Mouse (Mus musculus): ENCODE data around the gene Exosc8. TPM values are rescaled to one million over a fixed set of nuclear protein-coding genes. Genes with fewer than 3 reads are reported as not detected.
"Not testable (repeated sequence)": the region's sequence is repeated elsewhere in the genome, so short reads cannot be mapped to it uniquely, and the experiment has no call there.

Exosc8 gene
- polyA plus RNA-seq (2016; fragmentation: Nextera tagmentation; extraction: Ambion mirVana), result 89.6 and 89.8 TPM in 2 replicates

- no peaks in the 10 kb centered on the region for H3K27me3 ChIP-seq
- peaks cover 12% of the 10 kb centered on the region for H3K4me1 ChIP-seq
- peak; percentile 95 for ATAC-seq (ENCODE audit: low FRiP score)
- no peaks in the 10 kb centered on the region for H3K9me3 ChIP-seq (replicated peaks)
- peak within 1 kb of the TSS; percentile 94 for H3K9ac ChIP-seq
- H3K27ac ChIP-seq, result peak within 1 kb of the TSS; percentile 99
- H3K4me3 ChIP-seq, result peak within 1 kb of the TSS; percentile 93
- WGBS, result under 1% methylated on average over 65 of the region's 65 CpGs
- peaks cover 26% of the 10 kb centered on the region for H3K36me3 ChIP-seq
- peak within 1 kb of the TSS; percentile 75 for H3K4me2 ChIP-seq (replicated peaks)
Observed at GRCm38 (mm10) chr3:54735247-54736046, at the start of gene Exosc8, which contains the start of gene Alg5. TSS of gene Exosc8 (minus strand) at chr3:54735393. TSS of gene Alg5 (plus strand) at chr3:54735539.

GRCm38 (mm10) chr3:54775989-54776631 is 40.9 kb upstream of the Exosc8 start:
- Histone ChIP-seq H3K9me3 (replicated peaks) (peaks cover 4% of the 10 kb centered on the region; the same call in 1 of the 2 replicates), H3K36me3 (no peaks in the 10 kb centered on the region), H3K27ac (no peak overlapping the region), H3K4me2 (replicated peaks) (no peak overlapping the region), H3K9ac (no peak overlapping the region), H3K27me3 (no peaks in the 10 kb centered on the region), H3K4me1 (no peaks in the 10 kb centered on the region), H3K4me3 (no peak overlapping the region)
- 70% methylated on average over 7 of the region's 7 CpGs for WGBS
- ATAC-seq (ENCODE audit: low FRiP score), result no peak

- Histone ChIP-seq H3K27me3 (no peaks in the 10 kb centered on the region), H3K36me3 (no peaks in the 10 kb centered on the region), H3K9ac (no peak overlapping the region), H3K4me1 (no peaks in the 10 kb centered on the region), H3K27ac (no peak overlapping the region), H3K4me3 (no peak overlapping the region), H3K9me3 (replicated peaks) (peaks cover 4% of the 10 kb centered on the region; the same call in 1 of the 2 replicates), H3K4me2 (replicated peaks) (no peak overlapping the region)
- ATAC-seq (ENCODE audit: low FRiP score), result no peak
- 77% methylated on average over 6 of the region's 6 CpGs for WGBS
Observed at GRCm38 (mm10) chr3:54773613-54774012, 38.4 kb upstream of the Exosc8 start.

GRCm38 (mm10) chr3:54769349-54770275 is 34.4 kb upstream of the Exosc8 start:
- Histone ChIP-seq H3K36me3 (no peaks in the 10 kb centered on the region), H3K9me3 (replicated peaks) (peaks cover 4% of the 10 kb centered on the region; the same call in 1 of the 2 replicates), H3K4me1 (no peaks in the 10 kb centered on the region), H3K4me3 (no peak overlapping the region), H3K27me3 (no peaks in the 10 kb centered on the region), H3K4me2 (replicated peaks) (no peak overlapping the region), H3K9ac (no peak overlapping the region), H3K27ac (no peak overlapping the region)
- 76% methylated on average over 17 of the region's 17 CpGs for WGBS
- ATAC-seq (ENCODE audit: low FRiP score), result no peak

- Histone ChIP-seq H3K4me3 (no peak overlapping the region), H3K27me3 (no peaks in the 10 kb centered on the region), H3K9me3 (replicated peaks) (peaks cover 2% of the 10 kb centered on the region; the same call in 1 of the 2 replicates), H3K27ac (no peak overlapping the region), H3K36me3 (no peaks in the 10 kb centered on the region), H3K4me2 (replicated peaks) (no peak overlapping the region), H3K4me1 (no peaks in the 10 kb centered on the region), H3K9ac (no peak overlapping the region)
- 90% methylated on average over 8 of the region's 8 CpGs for WGBS
- ATAC-seq (ENCODE audit: low FRiP score), result no peak
Observed at GRCm38 (mm10) chr3:54768592-54768991, 33.4 kb upstream of the Exosc8 start.

- H3K9me3 ChIP-seq (replicated peaks), result no peaks in the 10 kb centered on the region
- no peak overlapping the region for H3K4me2 ChIP-seq (replicated peaks)
- no peaks in the 10 kb centered on the region for H3K36me3 ChIP-seq
- no peak overlapping the region for H3K4me3 ChIP-seq
- no peak overlapping the region for H3K9ac ChIP-seq
- 92% methylated on average over 5 of the region's 5 CpGs for WGBS
- H3K27me3 ChIP-seq, result no peaks in the 10 kb centered on the region
- no peak for ATAC-seq (ENCODE audit: low FRiP score)
- no peak overlapping the region for H3K27ac ChIP-seq
- H3K4me1 ChIP-seq, result no peaks in the 10 kb centered on the region
Observed at GRCm38 (mm10) chr3:54766811-54767210, 31.6 kb upstream of the Exosc8 start.

- 75% methylated on average over 14 of the region's 14 CpGs for WGBS
- no peaks in the 10 kb centered on the region for H3K36me3 ChIP-seq
- no peak for ATAC-seq (ENCODE audit: low FRiP score)
- H3K4me3 ChIP-seq, result no peak overlapping the region
- no peak overlapping the region for H3K4me2 ChIP-seq (replicated peaks)
- H3K27ac ChIP-seq, result no peak overlapping the region
- peaks cover 1% of the 10 kb centered on the region; the same call in 1 of the 2 replicates for H3K4me1 ChIP-seq
- H3K9ac ChIP-seq, result no peak overlapping the region
- H3K9me3 ChIP-seq (replicated peaks), result no peaks in the 10 kb centered on the region
- no peaks in the 10 kb centered on the region for H3K27me3 ChIP-seq
Observed at GRCm38 (mm10) chr3:54766034-54766433, 30.8 kb upstream of the Exosc8 start.

- H3K36me3 ChIP-seq; ATAC-seq (ENCODE audit: low FRiP score); H3K9ac ChIP-seq; H3K4me1 ChIP-seq; H3K27ac ChIP-seq; H3K9me3 ChIP-seq (replicated peaks); H3K4me3 ChIP-seq; H3K4me2 ChIP-seq (replicated peaks); H3K27me3 ChIP-seq: not testable (repeated sequence)
- 89% methylated on average over 6 of the region's 6 CpGs for WGBS
Observed at GRCm38 (mm10) chr3:54765521-54765920, 30.3 kb upstream of the Exosc8 start.

- ATAC-seq (ENCODE audit: low FRiP score), result no peak
- WGBS, result 60% methylated on average over 18 of the region's 18 CpGs
- H3K36me3 ChIP-seq, result no peaks in the 10 kb centered on the region
- peak overlapping the region; percentile 35 for H3K4me2 ChIP-seq (replicated peaks)
- H3K27ac ChIP-seq, result no peak overlapping the region
- H3K9me3 ChIP-seq (replicated peaks), result no peaks in the 10 kb centered on the region
- no peaks in the 10 kb centered on the region for H3K27me3 ChIP-seq
- peak overlapping the region; percentile 19; the same call in 1 of the 2 replicates for H3K4me3 ChIP-seq
- H3K9ac ChIP-seq, result no peak overlapping the region
- H3K4me1 ChIP-seq, result peaks cover 5% of the 10 kb centered on the region; the same call in 1 of the 2 replicates
Observed at GRCm38 (mm10) chr3:54764418-54764817, 29.2 kb upstream of the Exosc8 start.

GRCm38 (mm10) chr3:54761258-54761657 is 26.1 kb upstream of the Exosc8 start:
- Histone ChIP-seq H3K9ac (no peak overlapping the region), H3K4me2 (replicated peaks) (no peak overlapping the region), H3K4me1 (peaks cover 10% of the 10 kb centered on the region), H3K27me3 (no peaks in the 10 kb centered on the region), H3K9me3 (replicated peaks) (no peaks in the 10 kb centered on the region), H3K4me3 (no peak overlapping the region), H3K27ac (no peak overlapping the region), H3K36me3 (no peaks in the 10 kb centered on the region)
- no peak for ATAC-seq (ENCODE audit: low FRiP score)
- WGBS, result 79% methylated on average over 1 of the region's 1 CpGs

- no peak overlapping the region for H3K27ac ChIP-seq
- ATAC-seq (ENCODE audit: low FRiP score), result no peak
- no peak overlapping the region for H3K4me2 ChIP-seq (replicated peaks)
- WGBS, result 40% methylated on average over 15 of the region's 15 CpGs
- no peaks in the 10 kb centered on the region for H3K36me3 ChIP-seq
- no peaks in the 10 kb centered on the region for H3K9me3 ChIP-seq (replicated peaks)
- peaks cover 3% of the 10 kb centered on the region; the same call in 1 of the 2 replicates for H3K27me3 ChIP-seq
- no peak overlapping the region for H3K4me3 ChIP-seq
- no peak overlapping the region for H3K9ac ChIP-seq
- H3K4me1 ChIP-seq, result peaks cover 18% of the 10 kb centered on the region
Observed at GRCm38 (mm10) chr3:54760321-54761115, 25.3 kb upstream of the Exosc8 start.
